Mouse (Mus musculus) heart, postnatal 0 days (tissue): ENCODE measurements around the gene Srp68. TPM values are rescaled to one million over a fixed set of nuclear protein-coding genes. Genes with fewer than 3 reads are reported as not detected.

Source experiments
- ATAC-seq: fragments of 200-750 bp; cut with Nextera tagmentation; 2 replicates; pipeline ENCODE4 v1.8.0; 2017; ENCODE audit warnings: low read depth, moderate number of reproducible peaks, moderate library complexity; ENCODE audit not compliant: insufficient read depth
- DNase-seq: peaks from one replicate; pipeline ENCODE4 v3.0.0-alpha.2; 2016; ENCODE audit warnings: low spot score
- H3K27ac ChIP-seq: fragments of 300-500 bp; sonication (generic); 2 replicates; pipeline ENCODE4 v1.5.1; 2014; ENCODE audit warnings: low read depth, mild to moderate bottlenecking
- H3K27me3 ChIP-seq: fragments of 300-500 bp; sonication (generic); 2 replicates; pipeline ENCODE4 v1.6.1; 2014; ENCODE audit warnings: low read length, mixed read lengths; ENCODE audit not compliant: control insufficient read depth, insufficient read depth
- H3K36me3 ChIP-seq: fragments of 300-500 bp; sonication (generic); replicated peaks from 2 replicates; pipeline ENCODE4 v1.6.1; 2014; ENCODE audit warnings: low read length, mixed read lengths; ENCODE audit not compliant: control insufficient read depth, insufficient read depth
- H3K4me1 ChIP-seq: fragments of 300-500 bp; sonication (generic); 2 replicates; pipeline ENCODE4 v1.6.1; 2014; ENCODE audit warnings: antibody characterized with exemption; ENCODE audit not compliant: control insufficient read depth, insufficient read depth
- H3K4me2 ChIP-seq: fragments of 300-500 bp; sonication (generic); 2 replicates; pipeline ENCODE4 v1.6.1; 2014; ENCODE audit warnings: low read depth, mild to moderate bottlenecking, low read length, moderate library complexity
- H3K4me3 ChIP-seq: fragments of 300-500 bp; sonication (generic); 2 replicates; pipeline ENCODE4 v1.5.1; 2014; ENCODE audit warnings: low read depth, low read length
- H3K9ac ChIP-seq: fragments of 300-500 bp; sonication (generic); replicated peaks from 2 replicates; pipeline ENCODE4 v1.6.1; 2014; ENCODE audit warnings: low read depth, low read length, mixed read lengths
- H3K9me3 ChIP-seq: fragments of 300-500 bp; sonication (generic); replicated peaks from 2 replicates; pipeline ENCODE4 v1.6.1; 2016; ENCODE audit warnings: low read length; ENCODE audit not compliant: control insufficient read depth
- CTCF ChIP-seq: IDR thresholded peaks from 2 replicates; pipeline ENCODE4 v1.5.1; 2016; ENCODE audit warnings: antibody characterized with exemption, control low read depth, low read depth
- EP300 ChIP-seq: IDR thresholded peaks from 2 replicates; pipeline ENCODE4 v1.6.1; 2016; ENCODE audit warnings: antibody characterized with exemption, low read depth
- WGBS: fragments of 180-500 bp; shearing (Covaris S2); extraction: QIAGEN DNeasy Blood & Tissue Kit; methylation state at CpG from one replicate; pipeline ENCODE4 v1.1.7; 2014; 5-methylcytosine and 5-hydroxymethylcytosine counted together
- polyA plus RNA-seq: library from polyadenylated mRNA; unstranded; fragments of >200 nt; fragmentation: Nextera tagmentation; extraction: Ambion mirVana; gene quantifications from 2 replicates; pipeline ENCODE4 v1.2.1, GENCODE M21; 2015
- total RNA-seq: library from RNA; depleted of rRNA; stranded (reverse); fragments of >200 nt; gene quantifications from 2 replicates; pipeline ENCODE4 v1.2.3, GENCODE M21; 2014; ENCODE audit warnings: low replicate concordance

The Srp68 gene
- total and polyA plus RNA-seq, 2 experiments from 2014 or later, result 33.6 to 48.2 TPM

- Histone ChIP-seq H3K36me3 (peaks cover 36% of the 10 kb centered on the region), H3K4me2 (no peak overlapping the region), H3K4me3 (no peak overlapping the region), H3K9me3 (0 out of 2 replicates have a peak, but pooled peaks cover 4% of the 10 kb centered on the region), H3K9ac (no peak overlapping the region), H3K27me3 (no peaks in the 10 kb centered on the region), H3K4me1 (no peaks in the 10 kb centered on the region), H3K27ac (no peak overlapping the region)
- ATAC-seq (no peak), DNase-seq (no peak)
- TF ChIP-seq EP300, result no peak
- no peak for TF ChIP-seq CTCF
- 86% methylated on average over 3 of the region's 3 CpGs for WGBS
These were observed 65.4 kb downstream of the Srp68 start for GRCm38 (mm10) chr11:116208660-116209059.

GRCm38 (mm10) chr11:116206678-116207077 is 67.3 kb downstream of the Srp68 start:
- no peak for TF ChIP-seq EP300
- TF ChIP-seq CTCF, result no peak
- DNase-seq (no peak), ATAC-seq (no peak)
- Histone ChIP-seq H3K27ac (no peak overlapping the region), H3K36me3 (peaks cover 36% of the 10 kb centered on the region), H3K9ac (no peak overlapping the region), H3K4me2 (no peak overlapping the region), H3K4me1 (no peaks in the 10 kb centered on the region), H3K9me3 (0 out of 2 replicates have a peak, but pooled peaks cover 4% of the 10 kb centered on the region), H3K27me3 (no peaks in the 10 kb centered on the region), H3K4me3 (no peak overlapping the region)
- WGBS, result 81% methylated on average over 4 of the region's 4 CpGs

- no peak for ATAC-seq
- WGBS, result 87% methylated on average over 3 of the region's 3 CpGs
- TF ChIP-seq EP300 (no peak), CTCF (no peak)
These were observed 70.9 kb downstream of the Srp68 start for GRCm38 (mm10) chr11:116203150-116203549.

GRCm38 (mm10) chr11:116201151-116201550 is 72.9 kb downstream of the Srp68 start:
- ATAC-seq, result no peak
- H3K9ac ChIP-seq, result no peak overlapping the region
- peaks cover 25% of the 10 kb centered on the region for H3K36me3 ChIP-seq
- no peak overlapping the region for H3K4me2 ChIP-seq
- peaks cover 6% of the 10 kb centered on the region for H3K4me1 ChIP-seq
- H3K9me3 ChIP-seq, result no peaks in the 10 kb centered on the region
- DNase-seq, result no peak
- no peaks in the 10 kb centered on the region for H3K27me3 ChIP-seq
- 92% methylated on average over 2 of the region's 2 CpGs for WGBS
- no peak overlapping the region for H3K27ac ChIP-seq
- H3K4me3 ChIP-seq, result no peak overlapping the region
- TF ChIP-seq CTCF (no peak), EP300 (no peak)

More at GRCm38 (mm10) chr11:116203150-116203549, 70.9 kb downstream of the Srp68 start:
- no peak overlapping the region for H3K4me3 ChIP-seq
- no peak for DNase-seq
- H3K9ac ChIP-seq, result no peak overlapping the region
- 0 out of 2 replicates have a peak, but pooled peaks cover 4% of the 10 kb centered on the region for H3K9me3 ChIP-seq
- H3K27ac ChIP-seq, result no peak overlapping the region
- peaks cover 34% of the 10 kb centered on the region for H3K36me3 ChIP-seq
- H3K27me3 ChIP-seq, result no peaks in the 10 kb centered on the region
- H3K4me2 ChIP-seq, result no peak overlapping the region
- H3K4me1 ChIP-seq, result no peaks in the 10 kb centered on the region

GRCm38 (mm10) chr11:116198639-116199531 is 75.1 kb downstream of the Srp68 start, which contains the start of the genes Ten1 and Acox1:
TSS of gene Ten1 (plus strand) at chr11:116198855.
TSS of gene Acox1 (minus strand) at chr11:116199045.
- Histone ChIP-seq H3K9ac (peak within 1 kb of the TSS; percentile 81), H3K27ac (peak within 1 kb of the TSS; percentile 95), H3K27me3 (no peaks in the 10 kb centered on the region), H3K9me3 (no peaks in the 10 kb centered on the region), H3K4me2 (peak within 1 kb of the TSS; percentile 70), H3K4me3 (peak within 1 kb of the TSS; percentile 67), H3K36me3 (peaks cover 11% of the 10 kb centered on the region; the same call in 1 of the 2 replicates), H3K4me1 (peaks cover 6% of the 10 kb centered on the region)
- ATAC-seq (peak; percentile 96), DNase-seq (peak; percentile 98)
- WGBS, result under 1% methylated on average over 56 of the region's 62 CpGs
- peak; percentile 99 for TF ChIP-seq EP300
- no peak for TF ChIP-seq CTCF
